Mouse (Mus musculus): Measurements from ENCODE around the gene Rin2. TPM values are rescaled to one million over a fixed set of nuclear protein-coding genes. Genes with fewer than 3 reads are reported as not detected.

The Rin2 gene
- polyA plus RNA-seq, 1 experiment, result 6.3 TPM

GRCm38 (mm10) chr2:145872099-145872498, 197.1 kb downstream of the Rin2 start:
- TF ChIP-seq POLR2A (IDR thresholded peaks at IDR 0.05; ENCODE audit: low read depth, low read length) (no peak), CTCF (IDR thresholded peaks at IDR 0.05; ENCODE audit: extremely low read depth, insufficient read length, insufficient replicate concordance, low read depth, low read length) (no peak)
- no peaks in the 10 kb centered on the region for H3K27me3 ChIP-seq (ENCODE audit: control insufficient read depth, insufficient read depth, low read length)
- peaks cover 10% of the 10 kb centered on the region; the same call in 1 of the 2 replicates for H3K4me1 ChIP-seq (ENCODE audit: control insufficient read depth, insufficient read depth, insufficient read length, low read length)
- H3K27ac ChIP-seq (ENCODE audit: insufficient read depth, low read depth, low read length), result no peak overlapping the region
- peaks cover 23% of the 10 kb centered on the region for H3K36me3 ChIP-seq (ENCODE audit: control insufficient read depth, insufficient read depth, low read length)
- WGBS, result 36% methylated on average over 1 of the region's 1 CpGs
- no peak overlapping the region for H3K4me3 ChIP-seq (ENCODE audit: low read depth, low read length)

- H3K4me3 ChIP-seq (ENCODE audit: low read depth, low read length), result no peak overlapping the region
- peaks cover 10% of the 10 kb centered on the region; the same call in 1 of the 2 replicates for H3K4me1 ChIP-seq (ENCODE audit: control insufficient read depth, insufficient read depth, insufficient read length, low read length)
- peaks cover 36% of the 10 kb centered on the region for H3K36me3 ChIP-seq (ENCODE audit: control insufficient read depth, insufficient read depth, low read length)
- TF ChIP-seq CTCF (IDR thresholded peaks at IDR 0.05; ENCODE audit: extremely low read depth, insufficient read length, insufficient replicate concordance, low read depth, low read length) (no peak), POLR2A (IDR thresholded peaks at IDR 0.05; ENCODE audit: low read depth, low read length) (no peak)
- no peak overlapping the region for H3K27ac ChIP-seq (ENCODE audit: insufficient read depth, low read depth, low read length)
- H3K27me3 ChIP-seq (ENCODE audit: control insufficient read depth, insufficient read depth, low read length), result no peaks in the 10 kb centered on the region
- WGBS, result 62% methylated on average over 1 of the region's 1 CpGs
Measured at GRCm38 (mm10) chr2:145873953-145874352, 198.9 kb downstream of the Rin2 start.

GRCm38 (mm10) chr2:145874879-145875482, 200.0 kb downstream of the Rin2 start:
- Histone ChIP-seq H3K4me3 (ENCODE audit: low read depth, low read length) (no peak overlapping the region), H3K4me1 (ENCODE audit: control insufficient read depth, insufficient read depth, insufficient read length, low read length) (peaks cover 10% of the 10 kb centered on the region; the same call in 1 of the 2 replicates), H3K36me3 (ENCODE audit: control insufficient read depth, insufficient read depth, low read length) (peaks cover 37% of the 10 kb centered on the region), H3K27me3 (ENCODE audit: control insufficient read depth, insufficient read depth, low read length) (no peaks in the 10 kb centered on the region), H3K27ac (ENCODE audit: insufficient read depth, low read depth, low read length) (no peak overlapping the region)
- TF ChIP-seq POLR2A (IDR thresholded peaks at IDR 0.05; ENCODE audit: low read depth, low read length) (no peak), CTCF (IDR thresholded peaks at IDR 0.05; ENCODE audit: extremely low read depth, insufficient read length, insufficient replicate concordance, low read depth, low read length) (no peak)
- WGBS, result 39% methylated on average over 3 of the region's 3 CpGs

- Histone ChIP-seq H3K4me1 (ENCODE audit: control insufficient read depth, insufficient read depth, insufficient read length, low read length) (peaks cover 7% of the 10 kb centered on the region; the same call in 1 of the 2 replicates), H3K36me3 (ENCODE audit: control insufficient read depth, insufficient read depth, low read length) (peaks cover 52% of the 10 kb centered on the region), H3K27ac (ENCODE audit: insufficient read depth, low read depth, low read length) (no peak overlapping the region), H3K4me3 (ENCODE audit: low read depth, low read length) (no peak overlapping the region), H3K27me3 (ENCODE audit: control insufficient read depth, insufficient read depth, low read length) (no peaks in the 10 kb centered on the region)
- TF ChIP-seq CTCF (IDR thresholded peaks at IDR 0.05; ENCODE audit: extremely low read depth, insufficient read length, insufficient replicate concordance, low read depth, low read length) (no peak), POLR2A (IDR thresholded peaks at IDR 0.05; ENCODE audit: low read depth, low read length) (no peak)
- WGBS, result 92% methylated on average over 3 of the region's 3 CpGs
Measured at GRCm38 (mm10) chr2:145877191-145877590, 202.2 kb downstream of the Rin2 start.

- no peaks in the 10 kb centered on the region for H3K27me3 ChIP-seq (ENCODE audit: control insufficient read depth, insufficient read depth, low read length)
- peaks cover 2% of the 10 kb centered on the region for H3K4me1 ChIP-seq (ENCODE audit: control insufficient read depth, insufficient read depth, insufficient read length, low read length)
- WGBS, result 69% methylated on average over 11 of the region's 11 CpGs
- H3K27ac ChIP-seq (ENCODE audit: insufficient read depth, low read depth, low read length), result peak overlapping the region; percentile 31
- TF ChIP-seq CTCF (IDR thresholded peaks at IDR 0.05; ENCODE audit: extremely low read depth, insufficient read length, insufficient replicate concordance, low read depth, low read length), result no peak
- TF ChIP-seq POLR2A (IDR thresholded peaks at IDR 0.05; ENCODE audit: low read depth, low read length), result no peak
- H3K36me3 ChIP-seq (ENCODE audit: control insufficient read depth, insufficient read depth, low read length), result peaks cover 78% of the 10 kb centered on the region
- no peak overlapping the region for H3K4me3 ChIP-seq (ENCODE audit: low read depth, low read length)
Measured at GRCm38 (mm10) chr2:145880887-145881747, 206.1 kb downstream of the Rin2 start.

GRCm38 (mm10) chr2:145881932-145882331, 206.9 kb downstream of the Rin2 start:
- Histone ChIP-seq H3K27me3 (ENCODE audit: control insufficient read depth, insufficient read depth, low read length) (no peaks in the 10 kb centered on the region), H3K4me3 (ENCODE audit: low read depth, low read length) (no peak overlapping the region), H3K4me1 (ENCODE audit: control insufficient read depth, insufficient read depth, insufficient read length, low read length) (peaks cover 2% of the 10 kb centered on the region), H3K27ac (ENCODE audit: insufficient read depth, low read depth, low read length) (no peak overlapping the region), H3K36me3 (ENCODE audit: control insufficient read depth, insufficient read depth, low read length) (peaks cover 76% of the 10 kb centered on the region)
- TF ChIP-seq CTCF (IDR thresholded peaks at IDR 0.05; ENCODE audit: extremely low read depth, insufficient read length, insufficient replicate concordance, low read depth, low read length) (no peak), POLR2A (IDR thresholded peaks at IDR 0.05; ENCODE audit: low read depth, low read length) (no peak)
- 72% methylated on average over 5 of the region's 5 CpGs for WGBS

GRCm38 (mm10) chr2:145882398-145882797, 207.4 kb downstream of the Rin2 start:
- Histone ChIP-seq H3K4me1 (ENCODE audit: control insufficient read depth, insufficient read depth, insufficient read length, low read length) (peaks cover 2% of the 10 kb centered on the region), H3K4me3 (ENCODE audit: low read depth, low read length) (no peak overlapping the region), H3K27ac (ENCODE audit: insufficient read depth, low read depth, low read length) (no peak overlapping the region), H3K27me3 (ENCODE audit: control insufficient read depth, insufficient read depth, low read length) (no peaks in the 10 kb centered on the region), H3K36me3 (ENCODE audit: control insufficient read depth, insufficient read depth, low read length) (peaks cover 75% of the 10 kb centered on the region)
- TF ChIP-seq POLR2A (IDR thresholded peaks at IDR 0.05; ENCODE audit: low read depth, low read length) (no peak), CTCF (IDR thresholded peaks at IDR 0.05; ENCODE audit: extremely low read depth, insufficient read length, insufficient replicate concordance, low read depth, low read length) (no peak)
- WGBS, result 3% methylated on average over 2 of the region's 2 CpGs

Data from small intestine, adult 2 months (tissue).